Mouse (Mus musculus): Measurements from ENCODE around the gene Cxcl9. TPM values are rescaled to one million over a fixed set of nuclear protein-coding genes. Genes with fewer than 3 reads are reported as not detected.
"Not testable (repeated sequence)": the region's sequence is repeated elsewhere in the genome, so short reads cannot be mapped to it uniquely, and the experiment has no call there.

The Cxcl9 gene
- polyA plus RNA-seq, 1 experiment from 2014 or later = not detected

- H3K4me1 ChIP-seq = peaks cover 3% of the 10 kb centered on the region; the same call in 1 of the 2 replicates
- H3K36me3 ChIP-seq = no peaks in the 10 kb centered on the region
- 88% methylated on average over 5 of the region's 5 CpGs for WGBS
- no peaks in the 10 kb centered on the region for H3K27me3 ChIP-seq (ENCODE audit: low read depth, poor library complexity, severe bottlenecking)
- no peak for DNase-seq (ENCODE audit: low spot score)
- no peaks in the 10 kb centered on the region for H3K9me3 ChIP-seq (replicated peaks)
- H3K4me3 ChIP-seq = no peak overlapping the region
- no peak overlapping the region for H3K27ac ChIP-seq
Observed at GRCm38 (mm10) chr5:92364011-92364410, 36.1 kb upstream of the Cxcl9 start.

GRCm38 (mm10) chr5:92363179-92363578, 35.3 kb upstream of the Cxcl9 start:
- Histone ChIP-seq H3K4me1 (peaks cover 3% of the 10 kb centered on the region; the same call in 1 of the 2 replicates), H3K9me3 (replicated peaks) (no peaks in the 10 kb centered on the region), H3K27me3 (ENCODE audit: low read depth, poor library complexity, severe bottlenecking) (no peaks in the 10 kb centered on the region), H3K36me3 (no peaks in the 10 kb centered on the region), H3K4me3 (no peak overlapping the region), H3K27ac (no peak overlapping the region)
- no peak for DNase-seq (ENCODE audit: low spot score)
- 10% methylated on average over 4 of the region's 4 CpGs for WGBS

GRCm38 (mm10) chr5:92358767-92359455, 31.0 kb upstream of the Cxcl9 start:
- H3K4me1 ChIP-seq = peaks cover 3% of the 10 kb centered on the region; the same call in 1 of the 2 replicates
- DNase-seq (ENCODE audit: low spot score) = no peak
- H3K36me3 ChIP-seq = no peaks in the 10 kb centered on the region
- no peak overlapping the region for H3K4me3 ChIP-seq
- H3K9me3 ChIP-seq (replicated peaks) = no peaks in the 10 kb centered on the region
- 83% methylated on average over 11 of the region's 11 CpGs for WGBS
- H3K27me3 ChIP-seq (ENCODE audit: low read depth, poor library complexity, severe bottlenecking) = no peaks in the 10 kb centered on the region
- H3K27ac ChIP-seq = no peak overlapping the region

- Histone ChIP-seq H3K36me3 (no peaks in the 10 kb centered on the region), H3K4me3 (no peak overlapping the region), H3K27me3 (ENCODE audit: low read depth, poor library complexity, severe bottlenecking) (no peaks in the 10 kb centered on the region), H3K27ac (no peak overlapping the region), H3K4me1 (peaks cover under 1% of the 10 kb centered on the region; the same call in 1 of the 2 replicates), H3K9me3 (replicated peaks) (no peaks in the 10 kb centered on the region)
- DNase-seq (ENCODE audit: low spot score) = no peak
- WGBS = 41% methylated on average over 12 of the region's 12 CpGs
Observed at GRCm38 (mm10) chr5:92358033-92358432, 30.2 kb upstream of the Cxcl9 start.

GRCm38 (mm10) chr5:92353517-92353916, 25.6 kb upstream of the Cxcl9 start:
- DNase-seq (ENCODE audit: low spot score) = no peak
- Histone ChIP-seq H3K9me3 (replicated peaks) (no peaks in the 10 kb centered on the region), H3K36me3 (no peaks in the 10 kb centered on the region), H3K27ac (no peak overlapping the region), H3K27me3 (ENCODE audit: low read depth, poor library complexity, severe bottlenecking) (peaks cover 2% of the 10 kb centered on the region; the same call in 1 of the 2 replicates), H3K4me3 (no peak overlapping the region), H3K4me1 (peaks cover 4% of the 10 kb centered on the region)
- 55% methylated on average over 11 of the region's 11 CpGs for WGBS

- DNase-seq (ENCODE audit: low spot score); H3K27ac ChIP-seq; H3K4me3 ChIP-seq; H3K4me1 ChIP-seq; H3K36me3 ChIP-seq; H3K9me3 ChIP-seq (replicated peaks): not testable (repeated sequence)
- peaks cover 10% of the 10 kb centered on the region for H3K27me3 ChIP-seq (ENCODE audit: low read depth, poor library complexity, severe bottlenecking)
- 74% methylated on average over 4 of the region's 4 CpGs for WGBS
Observed at GRCm38 (mm10) chr5:92352716-92353115, 24.8 kb upstream of the Cxcl9 start.

- H3K36me3 ChIP-seq = no peaks in the 10 kb centered on the region
- peaks cover 16% of the 10 kb centered on the region for H3K27me3 ChIP-seq (ENCODE audit: low read depth, poor library complexity, severe bottlenecking)
- H3K4me3 ChIP-seq = no peak overlapping the region
- no peak overlapping the region for H3K27ac ChIP-seq
- WGBS = 82% methylated on average over 7 of the region's 7 CpGs
- no peak for DNase-seq (ENCODE audit: low spot score)
- H3K4me1 ChIP-seq = peaks cover 7% of the 10 kb centered on the region
- no peaks in the 10 kb centered on the region for H3K9me3 ChIP-seq (replicated peaks)
Observed at GRCm38 (mm10) chr5:92349731-92350130, 21.9 kb upstream of the Cxcl9 start.

- H3K36me3 ChIP-seq = no peaks in the 10 kb centered on the region
- no peak for DNase-seq (ENCODE audit: low spot score)
- H3K27me3 ChIP-seq (ENCODE audit: low read depth, poor library complexity, severe bottlenecking) = peaks cover 16% of the 10 kb centered on the region
- peak within 1 kb of the TSS; percentile 33; the same call in 1 of the 2 replicates for H3K4me3 ChIP-seq
- peaks cover 7% of the 10 kb centered on the region for H3K4me1 ChIP-seq
- no peaks in the 10 kb centered on the region for H3K9me3 ChIP-seq (replicated peaks)
- H3K27ac ChIP-seq = no peak within 1 kb of the TSS
- WGBS = 24% methylated on average over 14 of the region's 14 CpGs
Observed at GRCm38 (mm10) chr5:92348794-92349413, 21.0 kb upstream of the Cxcl9 start, which contains the start of gene Cxcl10. Gene Cxcl10 (minus strand): TSS chr5:92348889.

GRCm38 (mm10) chr5:92345006-92345405, 17.1 kb upstream of the Cxcl9 start:
- peaks cover 7% of the 10 kb centered on the region for H3K4me1 ChIP-seq
- no peak for DNase-seq (ENCODE audit: low spot score)
- H3K4me3 ChIP-seq = no peak overlapping the region
- no peaks in the 10 kb centered on the region for H3K36me3 ChIP-seq
- H3K27me3 ChIP-seq (ENCODE audit: low read depth, poor library complexity, severe bottlenecking) = peaks cover 16% of the 10 kb centered on the region
- no peak overlapping the region for H3K27ac ChIP-seq
- 85% methylated on average over 8 of the region's 8 CpGs for WGBS
- no peaks in the 10 kb centered on the region for H3K9me3 ChIP-seq (replicated peaks)

- 81% methylated on average over 4 of the region's 4 CpGs for WGBS
- no peak for DNase-seq (ENCODE audit: low spot score)
- H3K9me3 ChIP-seq (replicated peaks) = no peaks in the 10 kb centered on the region
- H3K4me3 ChIP-seq = no peak overlapping the region
- no peaks in the 10 kb centered on the region for H3K4me1 ChIP-seq
- no peaks in the 10 kb centered on the region for H3K36me3 ChIP-seq
- H3K27me3 ChIP-seq (ENCODE audit: low read depth, poor library complexity, severe bottlenecking) = no peaks in the 10 kb centered on the region
- H3K27ac ChIP-seq = no peak overlapping the region
Observed at GRCm38 (mm10) chr5:92340606-92341005, 12.7 kb upstream of the Cxcl9 start.

GRCm38 (mm10) chr5:92336743-92337142, 8.9 kb upstream of the Cxcl9 start:
- Histone ChIP-seq H3K4me3 (no peak overlapping the region), H3K4me1 (no peaks in the 10 kb centered on the region), H3K27me3 (ENCODE audit: low read depth, poor library complexity, severe bottlenecking) (no peaks in the 10 kb centered on the region), H3K27ac (no peak overlapping the region), H3K9me3 (replicated peaks) (no peaks in the 10 kb centered on the region), H3K36me3 (no peaks in the 10 kb centered on the region)
- 92% methylated on average over 3 of the region's 3 CpGs for WGBS
- DNase-seq (ENCODE audit: low spot score) = no peak

GRCm38 (mm10) chr5:92332359-92332840, 4.5 kb upstream of the Cxcl9 start:
- Histone ChIP-seq H3K27ac (no peak overlapping the region), H3K27me3 (ENCODE audit: low read depth, poor library complexity, severe bottlenecking) (no peaks in the 10 kb centered on the region)
- no peak for DNase-seq (ENCODE audit: low spot score)

GRCm38 (mm10) chr5:92331635-92332338, 3.9 kb upstream of the Cxcl9 start, which contains the start of gene Art3:
Gene Art3 (plus strand): TSS chr5:92331827.
- Histone ChIP-seq H3K4me3 (no peak within 1 kb of the TSS), H3K27ac (no peak within 1 kb of the TSS), H3K4me1 (no peaks in the 10 kb centered on the region), H3K9me3 (replicated peaks) (no peaks in the 10 kb centered on the region), H3K27me3 (ENCODE audit: low read depth, poor library complexity, severe bottlenecking) (no peaks in the 10 kb centered on the region), H3K36me3 (no peaks in the 10 kb centered on the region)
- WGBS = 92% methylated on average over 17 of the region's 17 CpGs
- DNase-seq (ENCODE audit: low spot score) = no peak

More at GRCm38 (mm10) chr5:92332359-92332840, 4.5 kb upstream of the Cxcl9 start:
- Histone ChIP-seq H3K4me3 (no peak overlapping the region), H3K9me3 (replicated peaks) (no peaks in the 10 kb centered on the region), H3K4me1 (no peaks in the 10 kb centered on the region), H3K36me3 (no peaks in the 10 kb centered on the region)
- 83% methylated on average over 9 of the region's 9 CpGs for WGBS
